Mouse (Mus musculus) midbrain, embryonic 14.5 days (tissue): ENCODE data around the gene Pgpep1. TPM values are rescaled to one million over a fixed set of nuclear protein-coding genes. Genes with fewer than 3 reads are reported as not detected.
A peak's percentile ranks its signal among the peaks of the same experiment; 100 is the strongest.

Experiments used
- ATAC-seq: fragments of 200-750 bp; cut with Nextera tagmentation; 2 replicates; pipeline ENCODE4 v1.8.0; 2017; ENCODE audit warnings: moderate number of reproducible peaks, moderate library complexity; ENCODE audit not compliant: low FRiP score, low TSS enrichment
- DNase-seq: peaks from one replicate; pipeline ENCODE4 v3.0.0-alpha.2; 2015
- H3K27ac ChIP-seq: fragments of 300-500 bp; sonication (generic); replicated peaks from 2 replicates; pipeline ENCODE4 v1.5.1; 2014; ENCODE audit warnings: mild to moderate bottlenecking, low read depth, low read length, moderate library complexity
- H3K27me3 ChIP-seq: fragments of 300-500 bp; sonication (generic); 2 replicates; pipeline ENCODE4 v1.6.1; 2014; ENCODE audit warnings: low read length, control low read depth, mixed read lengths; ENCODE audit not compliant: control insufficient read depth, insufficient read depth
- H3K36me3 ChIP-seq: fragments of 300-500 bp; sonication (generic); 2 replicates; pipeline ENCODE4 v1.6.1; 2014; ENCODE audit warnings: low read length, control low read depth; ENCODE audit not compliant: control insufficient read depth, insufficient read depth
- H3K4me1 ChIP-seq: fragments of 300-500 bp; sonication (generic); 2 replicates; pipeline ENCODE4 v1.6.1; 2014; ENCODE audit warnings: mild to moderate bottlenecking, antibody characterized with exemption, low read length, control low read depth; ENCODE audit not compliant: control insufficient read depth, insufficient read depth
- H3K4me2 ChIP-seq: fragments of 300-500 bp; sonication (generic); 2 replicates; pipeline ENCODE4 v1.6.1; 2014; ENCODE audit warnings: mild to moderate bottlenecking, low read length, moderate library complexity
- H3K4me3 ChIP-seq: fragments of 300-500 bp; sonication (generic); replicated peaks from 2 replicates; pipeline ENCODE4 v1.5.1; 2014; ENCODE audit warnings: low read depth, low read length
- H3K9ac ChIP-seq: fragments of 300-500 bp; sonication (generic); replicated peaks from 2 replicates; pipeline ENCODE4 v1.6.1; 2014; ENCODE audit warnings: mild to moderate bottlenecking, low read length, moderate library complexity
- H3K9me3 ChIP-seq: fragments of 300-500 bp; sonication (generic); 2 replicates; pipeline ENCODE4 v1.6.1; 2016; ENCODE audit warnings: low read length, control low read depth, mixed read lengths; ENCODE audit not compliant: control insufficient read depth
- WGBS: fragments of 180-500 bp; shearing (Covaris S2); extraction: QIAGEN DNeasy Blood & Tissue Kit; methylation state at CpG from one replicate; pipeline ENCODE4 v1.1.7; 2014; 5-methylcytosine and 5-hydroxymethylcytosine counted together
- polyA plus RNA-seq: library from polyadenylated mRNA; unstranded; fragments of >200 nt; fragmentation: Nextera tagmentation; extraction: Ambion mirVana; gene quantifications from 2 replicates; pipeline ENCODE4 v1.2.1, GENCODE M21; 2014

Gene Pgpep1
- polyA plus RNA-seq, 1 experiment from 2014 or later: 95.8 TPM

DNA sequence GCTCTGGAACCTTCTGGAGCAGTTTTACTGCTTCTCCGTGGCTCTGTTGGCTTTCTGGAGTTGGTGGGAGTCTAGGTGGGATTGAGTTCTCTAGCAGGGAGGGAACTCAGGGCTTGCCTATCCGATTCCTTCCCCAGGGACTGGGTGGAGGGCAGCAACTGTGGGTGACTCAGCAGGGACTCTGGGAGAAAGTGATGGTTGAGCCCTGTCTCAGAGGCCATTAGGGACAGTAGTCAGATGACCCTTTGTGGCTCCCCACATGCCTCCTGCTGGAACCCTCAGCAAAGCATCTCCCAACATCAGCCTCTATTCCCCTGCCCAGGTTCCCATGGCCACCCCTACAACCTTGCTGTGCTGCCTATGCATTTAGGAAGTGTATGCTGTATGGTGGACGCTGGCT lies 17.2 kb downstream of the Pgpep1 start:
- no peaks in the 10 kb centered on the region for H3K4me1 ChIP-seq
- H3K27me3 ChIP-seq: no peaks in the 10 kb centered on the region
- WGBS: 68% methylated on average over 3 of the region's 3 CpGs
- H3K9ac ChIP-seq: no peak overlapping the region
- ATAC-seq (no peak), DNase-seq (no peak)
- no peak overlapping the region for H3K4me2 ChIP-seq
- H3K27ac ChIP-seq: no peak overlapping the region
- H3K36me3 ChIP-seq: no peaks in the 10 kb centered on the region
- no peaks in the 10 kb centered on the region for H3K9me3 ChIP-seq
- no peak overlapping the region for H3K4me3 ChIP-seq

DNA sequence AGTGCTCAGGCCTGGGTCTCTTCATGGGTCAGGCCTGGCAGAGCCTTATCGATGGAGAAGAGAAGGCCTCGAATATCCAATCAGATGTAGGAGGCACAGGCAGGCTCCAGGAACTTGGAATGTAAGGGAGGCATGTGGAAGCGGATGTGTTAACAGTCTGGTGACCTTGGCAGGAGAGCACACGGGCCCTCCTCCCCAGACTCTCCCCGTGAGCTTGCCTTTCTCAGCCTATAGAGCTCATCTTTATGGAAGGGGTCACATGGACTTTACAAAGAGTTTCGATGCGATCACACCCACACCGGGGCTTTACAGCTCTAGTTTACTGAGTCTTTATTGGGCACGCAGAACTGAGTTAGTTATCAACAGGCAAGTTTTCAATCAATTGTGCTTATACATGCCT lies 21.4 kb downstream of the Pgpep1 start:
- Histone ChIP-seq H3K27me3 (no peaks in the 10 kb centered on the region), H3K4me3 (no peak overlapping the region), H3K27ac (no peak overlapping the region), H3K4me2 (no peak overlapping the region), H3K36me3 (no peaks in the 10 kb centered on the region), H3K9me3 (no peaks in the 10 kb centered on the region), H3K9ac (no peak overlapping the region), H3K4me1 (no peaks in the 10 kb centered on the region)
- no peak for ATAC-seq
- DNase-seq: no peak
- WGBS: 79% methylated on average over 9 of the region's 9 CpGs

DNA sequence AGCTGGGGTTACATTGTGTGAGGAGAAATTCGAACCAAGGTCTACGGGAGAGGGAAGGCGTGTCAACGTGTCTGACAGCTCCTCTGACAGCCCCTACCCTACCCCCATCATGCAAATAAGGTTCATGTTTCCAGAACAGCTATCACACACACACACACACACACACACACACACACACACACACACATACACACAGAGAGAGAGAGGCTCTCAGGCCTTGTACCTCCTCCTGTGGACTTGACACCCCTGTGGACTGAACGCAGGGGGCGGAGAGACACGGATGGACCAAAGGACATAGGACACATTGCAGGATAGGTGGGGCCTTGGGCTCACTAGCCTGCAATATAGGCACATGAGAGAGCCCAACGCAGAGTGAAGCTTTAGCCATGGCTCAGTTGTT lies 23.4 kb downstream of the Pgpep1 start:
- Histone ChIP-seq H3K9ac (no peak overlapping the region), H3K4me3 (no peak overlapping the region), H3K27ac (no peak overlapping the region), H3K9me3 (no peaks in the 10 kb centered on the region), H3K36me3 (no peaks in the 10 kb centered on the region), H3K4me1 (no peaks in the 10 kb centered on the region), H3K4me2 (no peak overlapping the region), H3K27me3 (no peaks in the 10 kb centered on the region)
- ATAC-seq (no peak), DNase-seq (no peak)
- WGBS: 62% methylated on average over 8 of the region's 8 CpGs

- no peak overlapping the region for H3K4me3 ChIP-seq
- WGBS: 69% methylated on average over 6 of the region's 6 CpGs
- no peak for ATAC-seq
- no peak overlapping the region for H3K27ac ChIP-seq
- H3K4me1 ChIP-seq: peaks cover 4% of the 10 kb centered on the region; the same call in 1 of the 2 replicates
- H3K9ac ChIP-seq: no peak overlapping the region
- H3K27me3 ChIP-seq: 0 out of 2 replicates have a peak, but pooled peaks cover 6% of the 10 kb centered on the region
- no peaks in the 10 kb centered on the region for H3K9me3 ChIP-seq
- no peak for DNase-seq
- H3K4me2 ChIP-seq: no peak overlapping the region
- H3K36me3 ChIP-seq: no peaks in the 10 kb centered on the region
These were observed 24.7 kb downstream of the Pgpep1 start for GRCm38 (mm10) chr8:70635527-70635926.

- DNase-seq (no peak), ATAC-seq (no peak)
- Histone ChIP-seq H3K27ac (no peak overlapping the region), H3K36me3 (no peaks in the 10 kb centered on the region), H3K4me3 (no peak overlapping the region), H3K9ac (no peak overlapping the region), H3K4me1 (peaks cover 15% of the 10 kb centered on the region), H3K27me3 (0 out of 2 replicates have a peak, but pooled peaks cover 6% of the 10 kb centered on the region), H3K9me3 (no peaks in the 10 kb centered on the region), H3K4me2 (no peak overlapping the region)
- WGBS: 64% methylated on average over 6 of the region's 6 CpGs
These were observed 26.1 kb downstream of the Pgpep1 start for GRCm38 (mm10) chr8:70634066-70634465.

DNA sequence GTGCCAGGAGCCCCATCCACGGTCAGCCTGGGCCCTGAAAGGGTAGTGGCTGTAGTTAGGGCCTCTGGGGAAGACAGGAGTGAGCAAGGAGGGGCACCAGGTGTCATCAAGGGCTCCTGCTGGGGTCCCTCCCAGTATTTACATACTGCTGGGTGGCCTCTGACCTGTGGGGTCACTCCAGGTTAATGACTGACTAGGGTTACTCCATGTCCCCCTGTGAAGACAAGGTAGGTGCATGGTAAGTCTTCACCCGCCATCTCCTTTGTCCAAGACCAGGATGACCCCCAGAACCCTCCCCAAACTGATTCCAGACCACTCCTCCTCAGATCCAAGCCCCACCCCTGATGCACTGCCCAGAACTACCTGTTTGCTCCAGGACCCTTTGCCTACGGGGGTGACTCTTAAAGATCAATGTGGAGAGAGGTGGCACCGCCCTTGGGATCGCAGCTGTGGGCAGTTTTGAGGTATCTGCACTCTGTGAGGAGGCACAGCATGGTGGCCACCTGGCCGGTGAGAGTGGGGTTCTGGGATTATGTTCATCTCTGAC lies 27.8 kb downstream of the Pgpep1 start, which contains the start of gene Gdf15:
TSS of gene Gdf15 (minus strand) at position 111 of the 547 bp plus-strand sequence.
- Histone ChIP-seq H3K9ac (no peak within 1 kb of the TSS), H3K4me1 (peaks cover 17% of the 10 kb centered on the region), H3K4me2 (no peak within 1 kb of the TSS), H3K4me3 (no peak within 1 kb of the TSS), H3K36me3 (no peaks in the 10 kb centered on the region), H3K27me3 (0 out of 2 replicates have a peak, but pooled peaks cover 6% of the 10 kb centered on the region), H3K9me3 (no peaks in the 10 kb centered on the region), H3K27ac (no peak within 1 kb of the TSS)
- DNase-seq (no peak), ATAC-seq (no peak)
- 74% methylated on average over 6 of the region's 6 CpGs for WGBS

GRCm38 (mm10) chr8:70631436-70631835 lies 28.8 kb downstream of the Pgpep1 start:
- DNase-seq: peak; percentile 20
- no peak overlapping the region for H3K4me3 ChIP-seq
- 16% methylated on average over 24 of the region's 24 CpGs for WGBS
- H3K9me3 ChIP-seq: no peaks in the 10 kb centered on the region
- 0 out of 2 replicates have a peak, but pooled peaks cover 6% of the 10 kb centered on the region for H3K27me3 ChIP-seq
- no peak overlapping the region for H3K4me2 ChIP-seq
- no peak for ATAC-seq
- H3K9ac ChIP-seq: no peak overlapping the region
- H3K36me3 ChIP-seq: no peaks in the 10 kb centered on the region
- H3K4me1 ChIP-seq: peaks cover 17% of the 10 kb centered on the region
- H3K27ac ChIP-seq: no peak overlapping the region

DNA sequence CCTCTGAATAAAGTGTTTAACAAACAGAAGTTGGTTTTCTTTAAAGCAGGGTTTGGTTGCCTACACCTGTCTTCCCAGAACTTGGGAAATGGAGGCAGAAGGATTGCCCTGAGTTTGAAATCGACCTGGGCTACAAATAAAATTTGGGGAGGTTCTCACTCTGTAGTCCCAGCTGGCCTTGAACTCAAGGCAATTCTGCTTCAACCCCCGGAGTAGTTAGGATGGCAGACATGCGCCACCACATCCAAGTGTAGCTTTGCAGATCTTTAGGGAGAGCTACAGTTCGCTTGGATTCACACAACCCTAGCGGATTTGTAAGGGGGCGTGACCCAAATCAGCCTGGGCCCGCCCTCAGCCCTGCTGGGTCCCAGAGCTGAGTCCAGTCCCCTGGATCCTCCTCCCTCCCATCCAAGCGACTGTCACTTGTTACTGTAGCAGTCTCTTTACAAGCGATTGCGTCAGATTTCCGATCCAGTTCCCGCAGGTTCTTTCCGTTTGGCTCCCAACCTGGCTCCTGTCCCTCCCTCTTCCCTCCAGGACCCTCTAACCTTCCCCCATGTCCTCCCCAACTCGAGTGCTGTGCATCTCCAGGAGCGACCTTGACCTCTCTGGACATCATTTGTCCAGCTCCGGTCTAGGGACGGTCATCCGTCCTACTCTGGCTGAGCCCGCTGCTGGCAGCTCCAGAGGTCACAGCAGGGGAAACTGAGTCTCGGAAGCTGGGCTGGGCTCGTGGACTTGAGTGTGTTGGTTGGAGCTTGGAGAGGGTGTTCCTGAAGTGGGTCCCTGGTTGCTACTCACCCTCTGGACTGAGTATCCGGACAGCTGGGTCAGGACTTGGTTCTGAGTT lies 29.4 kb downstream of the Pgpep1 start:
- Histone ChIP-seq H3K9ac (no peak overlapping the region; the same call in 1 of the 2 replicates), H3K9me3 (no peaks in the 10 kb centered on the region), H3K4me1 (peaks cover 17% of the 10 kb centered on the region), H3K4me3 (0 out of 2 replicates have a peak overlapping the region, but pooled peaks have one; percentile 39), H3K4me2 (peak overlapping the region; percentile 62), H3K36me3 (no peaks in the 10 kb centered on the region), H3K27me3 (0 out of 2 replicates have a peak, but pooled peaks cover 6% of the 10 kb centered on the region), H3K27ac (no peak overlapping the region)
- ATAC-seq: no peak
- peak; percentile 51 for DNase-seq
- 14% methylated on average over 22 of the region's 22 CpGs for WGBS
